Mouse (Mus musculus) intestine, postnatal 0 days (tissue): Measurements from ENCODE around the gene Zfr. TPM values are rescaled to one million over a fixed set of nuclear protein-coding genes. Genes with fewer than 3 reads are reported as not detected.
"Not testable (repeated sequence)": the region's sequence is repeated elsewhere in the genome, so short reads cannot be mapped to it uniquely, and the experiment has no call there.

Experiments
- ATAC-seq: fragments of 200-750 bp; cut with Nextera tagmentation; 2 replicates; pipeline ENCODE4 v1.8.0; 2017; ENCODE audit warnings: mild to moderate bottlenecking, moderate TSS enrichment, moderate library complexity
- H3K27ac ChIP-seq: fragments of 300-500 bp; sonication (generic); 2 replicates; pipeline ENCODE4 v1.5.1; 2014; ENCODE audit warnings: mild to moderate bottlenecking, low read depth, low read length, moderate library complexity
- H3K27me3 ChIP-seq: fragments of 300-500 bp; sonication (generic); replicated peaks from 2 replicates; pipeline ENCODE4 v1.6.1; 2014; ENCODE audit warnings: low read length, mixed read lengths; ENCODE audit not compliant: control insufficient read depth, insufficient read depth
- H3K36me3 ChIP-seq: fragments of 300-500 bp; sonication (generic); 2 replicates; pipeline ENCODE4 v1.6.1; 2014; ENCODE audit warnings: mild to moderate bottlenecking, moderate library complexity; ENCODE audit not compliant: control insufficient read depth, insufficient read depth
- H3K4me1 ChIP-seq: fragments of 300-500 bp; sonication (generic); replicated peaks from 2 replicates; pipeline ENCODE4 v1.6.1; 2014; ENCODE audit warnings: antibody characterized with exemption, low read length, mixed read lengths; ENCODE audit not compliant: control insufficient read depth, insufficient read depth
- H3K4me2 ChIP-seq: fragments of 300-500 bp; sonication (generic); replicated peaks from 2 replicates; pipeline ENCODE4 v1.6.1; 2014; ENCODE audit warnings: low read depth, mild to moderate bottlenecking, moderate library complexity
- H3K4me3 ChIP-seq: fragments of 300-500 bp; sonication (generic); 2 replicates; pipeline ENCODE4 v1.5.1; 2014; ENCODE audit warnings: low read depth, low read length
- H3K9ac ChIP-seq: fragments of 300-500 bp; sonication (generic); 2 replicates; pipeline ENCODE4 v1.6.1; 2014; ENCODE audit warnings: mild to moderate bottlenecking, low read depth, low read length
- H3K9me3 ChIP-seq: fragments of 300-500 bp; sonication (generic); 2 replicates; pipeline ENCODE4 v1.6.1; 2016; ENCODE audit warnings: mixed run types; ENCODE audit not compliant: control insufficient read depth
- CTCF ChIP-seq: sonication (generic); IDR thresholded peaks from 2 replicates; pipeline ENCODE4 v1.5.1; 2016; ENCODE audit warnings: low read depth, mild to moderate bottlenecking, control low read depth, antibody characterized with exemption, moderate library complexity
- WGBS: fragments of 180-500 bp; shearing (Covaris S2); extraction: QIAGEN DNeasy Blood & Tissue Kit; methylation state at CpG from one replicate; pipeline ENCODE4 v1.1.7; 2014; 5-methylcytosine and 5-hydroxymethylcytosine counted together
- polyA plus RNA-seq: library from polyadenylated mRNA; unstranded; fragments of >200 nt; fragmentation: Nextera tagmentation; extraction: Ambion mirVana; gene quantifications from 2 replicates; pipeline ENCODE4 v1.2.1, GENCODE M21; 2015

The Zfr gene
- polyA plus RNA-seq, 1 experiment from 2014 or later = 47.9 TPM

DNA sequence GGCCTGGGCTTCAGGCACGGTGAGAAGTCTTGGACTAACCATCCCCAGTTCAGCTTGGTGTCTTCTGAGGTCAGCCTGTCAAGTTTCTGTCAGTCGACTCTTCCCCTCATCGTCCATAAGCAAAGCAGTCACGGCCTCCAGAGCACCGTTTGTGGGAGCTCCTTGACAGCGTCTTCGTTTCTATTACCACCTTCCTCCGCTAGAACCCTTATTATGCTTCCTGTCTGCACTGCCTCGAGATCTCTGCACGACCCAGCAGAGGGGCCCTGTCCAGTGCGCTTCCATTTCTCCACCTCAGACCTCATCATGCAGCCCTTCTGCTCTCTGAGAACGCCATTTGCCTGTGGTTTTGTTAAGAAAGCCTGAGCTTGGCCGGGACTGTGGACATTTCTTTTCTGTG is 99.2 kb downstream of the Zfr start:
- no peak for ATAC-seq
- 71% methylated on average over 13 of the region's 13 CpGs for WGBS

DNA sequence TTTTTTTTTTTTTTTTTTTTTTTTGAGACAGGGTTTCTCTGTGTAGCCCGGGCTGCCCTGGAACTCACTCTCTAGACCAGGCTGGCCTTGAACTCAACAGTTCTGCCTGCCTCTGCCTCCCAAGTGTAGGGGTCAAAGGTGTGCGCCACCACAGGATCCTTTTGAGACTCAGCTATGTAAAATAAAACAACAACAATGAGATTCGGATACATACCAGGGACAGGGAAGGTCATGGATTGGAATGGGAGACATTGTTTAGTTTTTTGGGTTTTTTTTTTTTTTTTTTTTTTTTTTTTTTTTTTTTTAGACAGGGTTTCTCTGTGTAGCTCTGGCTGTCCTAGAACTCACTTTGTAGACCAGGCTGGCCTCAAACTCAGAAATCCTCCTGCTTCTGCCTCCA is 99.7 kb downstream of the Zfr start:
- H3K9me3 ChIP-seq = not testable (repeated sequence)

More for the DNA sequence above, 99.2 kb downstream of the Zfr start:
- TF ChIP-seq CTCF = no peak
- Histone ChIP-seq H3K36me3 (no peaks in the 10 kb centered on the region), H3K27ac (no peak overlapping the region), H3K27me3 (no peaks in the 10 kb centered on the region), H3K4me2 (no peak overlapping the region), H3K4me3 (no peak overlapping the region), H3K4me1 (peaks cover 22% of the 10 kb centered on the region), H3K9me3 (no peaks in the 10 kb centered on the region), H3K9ac (no peak overlapping the region)

DNA sequence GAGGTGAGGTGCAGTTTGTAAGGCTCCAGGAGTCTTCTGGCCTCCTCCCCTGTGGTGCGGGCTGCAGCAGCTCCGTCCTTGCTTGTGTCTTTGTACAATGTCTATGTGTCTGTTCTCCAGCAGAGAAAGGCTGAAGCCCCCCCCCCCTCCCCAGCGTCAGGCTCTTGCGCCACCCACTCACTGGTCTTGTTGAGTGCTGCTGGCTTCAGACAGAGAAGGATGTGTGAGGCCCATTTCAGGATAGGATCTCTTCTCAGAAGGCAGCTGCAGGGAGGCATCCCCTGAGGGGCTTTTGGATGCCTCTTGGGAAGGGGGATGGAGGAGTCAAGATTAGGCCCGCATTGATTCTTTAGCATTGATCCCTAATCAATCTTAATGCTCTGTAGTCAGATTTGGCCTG is 100.2 kb downstream of the Zfr start:
- 52% methylated on average over 5 of the region's 5 CpGs for WGBS
- H3K4me3 ChIP-seq = no peak overlapping the region
- no peak overlapping the region for H3K4me2 ChIP-seq
- H3K9me3 ChIP-seq = no peaks in the 10 kb centered on the region
- no peak for ATAC-seq
- H3K36me3 ChIP-seq = no peaks in the 10 kb centered on the region
- H3K4me1 ChIP-seq = peaks cover 26% of the 10 kb centered on the region
- no peak for TF ChIP-seq CTCF
- H3K27ac ChIP-seq = no peak overlapping the region
- no peaks in the 10 kb centered on the region for H3K27me3 ChIP-seq
- no peak overlapping the region for H3K9ac ChIP-seq

More for the DNA sequence above, 99.7 kb downstream of the Zfr start:
- not testable (repeated sequence) for ATAC-seq, H3K4me3 ChIP-seq, H3K27ac ChIP-seq, H3K4me2 ChIP-seq, H3K27me3 ChIP-seq, H3K9ac ChIP-seq, H3K36me3 ChIP-seq
- H3K4me1 ChIP-seq = peaks cover 22% of the 10 kb centered on the region
- 92% methylated on average over 3 of the region's 3 CpGs for WGBS

DNA sequence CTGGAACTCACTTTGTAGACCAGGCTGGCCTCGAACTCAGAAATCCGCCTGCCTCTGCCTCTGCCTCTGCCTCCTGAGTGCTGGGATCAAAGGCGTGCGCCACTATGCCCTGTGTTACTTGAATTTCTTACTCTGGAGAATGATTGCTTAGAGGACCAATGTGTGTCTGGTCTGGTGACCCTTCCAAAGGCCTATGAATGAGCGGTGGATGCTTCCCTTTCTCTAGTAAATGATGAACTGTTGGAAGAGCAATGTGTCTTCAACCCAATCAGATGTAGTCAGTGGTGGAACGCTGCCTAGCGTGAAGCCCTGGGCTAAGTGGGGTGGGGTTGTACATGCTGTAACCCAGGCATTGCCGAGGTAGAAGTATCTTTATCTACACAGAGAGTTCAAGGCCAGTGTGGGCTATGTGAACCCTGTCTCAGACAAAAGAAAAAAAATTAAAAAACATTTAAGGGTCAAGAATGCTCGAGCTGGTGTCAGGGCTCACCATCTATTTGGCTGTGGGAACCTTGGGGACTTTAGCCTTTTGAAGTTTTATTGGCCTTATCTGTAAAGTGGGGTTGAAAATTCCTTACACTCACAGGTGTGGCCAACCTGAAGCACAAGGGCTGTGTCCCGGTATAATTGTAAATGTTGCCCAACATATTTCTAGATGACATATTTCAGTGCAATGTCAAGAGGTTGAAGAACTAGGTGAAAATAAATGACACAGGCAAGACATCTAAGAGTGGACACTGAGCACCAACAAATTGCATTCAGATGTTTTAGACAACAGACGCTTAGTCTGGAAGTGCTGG is 101.2 kb downstream of the Zfr start:
- no peak overlapping the region for H3K4me3 ChIP-seq
- H3K9me3 ChIP-seq = no peaks in the 10 kb centered on the region
- TF ChIP-seq CTCF = no peak
- H3K4me2 ChIP-seq = no peak overlapping the region
- WGBS = 57% methylated on average over 11 of the region's 11 CpGs
- peak; percentile 78 for ATAC-seq
- H3K27me3 ChIP-seq = no peaks in the 10 kb centered on the region
- H3K36me3 ChIP-seq = no peaks in the 10 kb centered on the region
- H3K4me1 ChIP-seq = peaks cover 26% of the 10 kb centered on the region
- H3K9ac ChIP-seq = no peak overlapping the region
- peak overlapping the region; percentile 60 for H3K27ac ChIP-seq

DNA sequence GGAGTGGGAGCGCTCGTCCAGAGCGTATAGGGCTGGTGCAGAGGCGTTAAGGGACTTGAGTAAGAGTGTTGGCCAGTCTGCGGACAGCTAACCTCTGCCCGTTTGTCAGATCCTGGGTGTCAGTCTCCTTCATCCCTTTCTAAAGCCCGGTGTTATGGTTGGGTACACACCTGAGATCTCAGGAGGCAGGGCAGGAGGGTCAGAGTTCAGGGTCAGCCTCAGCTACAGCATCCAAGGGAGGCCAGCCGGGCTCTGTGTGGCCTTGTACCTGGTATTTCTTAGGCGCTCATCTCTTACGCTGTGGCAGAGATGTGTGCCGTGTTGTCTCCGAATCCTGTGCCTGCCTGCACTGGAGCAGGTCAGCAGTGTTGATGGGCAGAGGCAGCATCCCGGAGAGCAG is 103.5 kb downstream of the Zfr start:
- Histone ChIP-seq H3K4me2 (no peak overlapping the region), H3K36me3 (no peaks in the 10 kb centered on the region), H3K9me3 (no peaks in the 10 kb centered on the region), H3K27me3 (no peaks in the 10 kb centered on the region), H3K27ac (no peak overlapping the region), H3K4me3 (no peak overlapping the region), H3K9ac (no peak overlapping the region), H3K4me1 (peaks cover 26% of the 10 kb centered on the region)
- no peak for ATAC-seq
- no peak for TF ChIP-seq CTCF
- 74% methylated on average over 13 of the region's 13 CpGs for WGBS

DNA sequence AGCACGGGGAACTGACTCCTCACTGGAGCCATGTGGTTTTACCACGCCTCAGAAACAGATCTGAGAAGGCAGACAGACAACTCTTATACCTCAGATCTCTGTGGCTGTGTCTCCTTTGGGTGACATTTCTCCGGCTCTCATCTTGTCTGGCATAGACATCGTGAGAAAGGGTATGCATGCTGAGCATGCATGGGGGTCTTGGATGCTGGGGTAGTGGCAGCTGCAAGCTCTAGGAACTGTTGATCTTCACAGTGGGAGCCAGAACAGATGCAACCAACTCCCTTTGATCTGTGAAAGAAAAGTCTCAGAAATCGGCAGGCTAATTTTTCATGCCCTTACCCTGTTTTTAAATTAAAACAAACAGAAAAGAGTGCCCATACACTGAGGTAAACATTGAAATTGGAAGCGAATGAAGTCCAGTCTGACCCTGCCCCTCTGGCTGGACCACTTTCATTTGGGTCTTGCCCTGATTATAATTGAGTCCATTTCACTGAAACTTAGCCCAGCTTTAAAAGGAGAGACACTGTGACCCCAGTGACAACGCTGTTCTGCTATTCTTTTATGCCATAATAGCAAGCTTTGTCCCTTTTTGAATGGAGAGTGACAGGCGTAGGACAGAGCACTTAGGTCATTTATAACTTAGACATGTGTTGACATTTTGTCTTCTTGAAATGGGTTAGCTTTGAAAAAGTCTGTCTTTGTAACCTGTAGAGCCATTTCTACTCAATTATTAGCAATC is 105.1 kb downstream of the Zfr start:
- peaks cover 31% of the 10 kb centered on the region for H3K4me1 ChIP-seq
- TF ChIP-seq CTCF = no peak
- no peak overlapping the region for H3K4me2 ChIP-seq
- H3K9me3 ChIP-seq = no peaks in the 10 kb centered on the region
- H3K9ac ChIP-seq = no peak overlapping the region
- no peaks in the 10 kb centered on the region for H3K27me3 ChIP-seq
- no peak overlapping the region for H3K4me3 ChIP-seq
- no peak for ATAC-seq
- no peaks in the 10 kb centered on the region for H3K36me3 ChIP-seq
- H3K27ac ChIP-seq = no peak overlapping the region
- WGBS = 51% methylated on average over 8 of the region's 8 CpGs
